Mouse (Mus musculus) erythroblast, embryonic 14.5 days (primary cell): ENCODE results near the gene Gm5483. TPM values are rescaled to one million over a fixed set of nuclear protein-coding genes. Genes with fewer than 3 reads are reported as not detected.
"Not testable (repeated sequence)": the region's sequence is repeated elsewhere in the genome, so short reads cannot be mapped to it uniquely, and the experiment has no call there.

Experiments
- H3K27me3 ChIP-seq: 2 replicates; pipeline ENCODE4 v1.6.1; 2012; ENCODE audit warnings: inconsistent platforms; ENCODE audit not compliant: control insufficient read depth
- H3K36me3 ChIP-seq: 2 replicates; pipeline ENCODE4 v1.6.1; 2012; ENCODE audit warnings: mild to moderate bottlenecking, inconsistent platforms; ENCODE audit not compliant: control insufficient read depth
- H3K4me1 ChIP-seq: 2 replicates; pipeline ENCODE4 v1.6.1; 2012; ENCODE audit warnings: inconsistent platforms; ENCODE audit not compliant: control insufficient read depth
- H3K4me3 ChIP-seq: replicated peaks from 2 replicates; pipeline ENCODE3; 2012; ENCODE audit warnings: moderate library complexity, mild to moderate bottlenecking, inconsistent platforms
- H3K9me3 ChIP-seq: 2 replicates; pipeline ENCODE4 v1.6.1; 2012; ENCODE audit warnings: low read length, inconsistent platforms, mixed read lengths; ENCODE audit not compliant: control insufficient read depth
- GATA1 ChIP-seq: IDR thresholded peaks from 2 replicates; pipeline ENCODE4 v1.6.1; 2012; ENCODE audit warnings: low read length, inconsistent platforms, mixed read lengths
- TAL1 ChIP-seq: IDR thresholded peaks from 3 replicates; pipeline ENCODE4 v1.6.1; 2012; ENCODE audit warnings: low read length, inconsistent platforms, mixed read lengths
- polyA plus RNA-seq: library from polyadenylated mRNA; stranded (reverse); fragments of >175 nt; gene quantifications from 2 replicates; pipeline ENCODE4 v1.2.3, GENCODE M21; 2012

Gene Gm5483
- polyA plus RNA-seq = 0.16 TPM in 1 of 2 replicates, not detected in the other

DNA sequence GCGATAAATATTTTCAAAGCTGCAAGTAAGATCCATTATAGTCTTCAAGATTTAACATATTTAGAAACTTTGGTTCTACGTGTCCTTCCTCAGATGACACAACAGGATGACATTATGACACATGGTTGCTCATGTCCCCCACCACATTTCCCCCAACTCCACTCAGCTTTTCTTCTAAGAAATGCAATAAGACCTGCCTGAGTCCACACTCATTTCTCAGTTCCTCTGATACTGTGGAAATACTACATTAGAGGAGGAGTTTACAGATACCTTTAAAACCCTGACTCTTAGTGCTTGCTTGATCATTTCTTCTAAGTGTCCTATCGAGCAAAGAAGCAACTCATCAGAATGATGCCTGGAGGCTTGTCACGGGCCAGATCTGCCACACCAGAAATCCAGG lies at the start of gene Gm5483:
Gm5483 (plus strand) TSS at position 301 of the 400 bp plus-strand sequence.
- H3K9me3 ChIP-seq, H3K27me3 ChIP-seq, H3K4me3 ChIP-seq, H3K36me3 ChIP-seq, H3K4me1 ChIP-seq: not testable (repeated sequence)

DNA sequence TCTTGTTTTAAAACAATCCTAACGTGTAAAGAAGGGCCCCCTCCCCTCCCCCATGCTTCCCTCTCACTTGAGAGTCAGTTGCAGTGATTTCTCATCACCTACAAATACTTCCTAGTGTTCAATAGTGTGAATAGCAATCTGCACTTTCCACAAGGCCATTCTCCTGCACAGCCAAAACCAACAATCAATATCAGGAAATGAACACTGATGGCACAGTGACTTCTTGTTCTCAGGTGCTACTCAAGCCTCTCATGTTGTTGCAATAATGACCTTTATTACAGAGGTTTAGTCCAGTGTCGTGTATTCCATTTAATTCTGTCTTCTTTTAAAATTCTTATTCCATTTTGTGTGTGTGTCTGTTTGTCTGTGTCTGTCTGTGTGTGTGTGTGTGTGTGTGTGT lies 45.8 kb upstream of the Gm5483 start:
- no peaks in the 10 kb centered on the region for H3K27me3 ChIP-seq
- H3K36me3 ChIP-seq = no peaks in the 10 kb centered on the region
- H3K9me3 ChIP-seq = no peaks in the 10 kb centered on the region
- no peak for TF ChIP-seq TAL1
- TF ChIP-seq GATA1 = no peak
- H3K4me3 ChIP-seq = no peak overlapping the region
- no peaks in the 10 kb centered on the region for H3K4me1 ChIP-seq

DNA sequence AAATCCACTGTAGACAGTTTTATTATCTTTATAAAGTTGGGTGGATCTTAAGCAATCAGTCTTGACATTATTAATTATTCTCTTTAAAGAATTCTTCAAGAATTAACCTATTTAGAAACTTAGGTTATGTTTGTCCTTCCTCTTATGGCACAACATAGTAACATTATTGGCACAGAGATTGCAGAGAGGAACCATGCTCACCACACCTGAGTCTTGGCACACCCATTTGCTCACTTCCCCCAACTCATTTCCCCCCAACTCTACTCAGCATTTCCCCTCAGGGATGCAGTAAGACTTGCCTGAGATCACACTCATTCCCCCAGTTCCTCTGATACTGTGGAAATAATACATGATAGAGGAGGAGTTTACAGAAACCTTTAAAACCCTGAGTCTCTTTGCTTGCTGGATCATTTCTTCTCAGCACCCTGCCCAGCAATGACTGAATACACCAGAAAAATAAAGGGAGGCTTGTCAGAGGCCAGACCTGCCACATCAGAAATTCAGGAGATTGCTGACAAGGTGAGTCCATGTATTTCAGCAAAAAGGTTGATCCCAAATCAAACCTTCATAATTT lies 27.5 kb upstream of the Gm5483 start, which contains the start of gene Stfa2l1:
Stfa2l1 (plus strand) TSS at position 410 of the 574 bp plus-strand sequence.
- TF ChIP-seq GATA1 (no peak), TAL1 (no peak)
- Histone ChIP-seq H3K4me1 (no peaks in the 10 kb centered on the region), H3K36me3 (no peaks in the 10 kb centered on the region), H3K4me3 (no peak within 1 kb of the TSS), H3K27me3 (no peaks in the 10 kb centered on the region), H3K9me3 (no peaks in the 10 kb centered on the region)

DNA sequence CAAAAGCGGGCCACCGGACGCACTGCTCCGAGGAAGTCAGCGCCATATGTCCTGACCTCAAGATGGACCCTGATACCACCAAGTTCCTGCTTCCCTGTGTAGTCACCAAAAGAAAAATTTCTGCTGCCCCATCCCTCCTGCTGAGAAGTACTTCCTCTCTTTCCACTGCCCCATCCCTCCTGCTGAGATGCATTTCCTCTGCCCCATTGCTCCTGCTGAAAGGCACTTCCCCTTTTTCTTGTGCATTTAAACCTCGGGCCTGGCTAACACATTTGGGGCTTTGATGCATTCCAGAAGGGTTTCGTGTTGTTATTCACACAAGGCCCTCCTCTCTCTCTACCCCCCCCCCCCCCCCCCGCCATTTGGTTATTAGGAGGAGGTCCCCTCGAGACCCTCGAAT lies 16.2 kb upstream of the Gm5483 start:
- H3K27me3 ChIP-seq, H3K9me3 ChIP-seq, H3K36me3 ChIP-seq, H3K4me3 ChIP-seq, H3K4me1 ChIP-seq: not testable (repeated sequence)

DNA sequence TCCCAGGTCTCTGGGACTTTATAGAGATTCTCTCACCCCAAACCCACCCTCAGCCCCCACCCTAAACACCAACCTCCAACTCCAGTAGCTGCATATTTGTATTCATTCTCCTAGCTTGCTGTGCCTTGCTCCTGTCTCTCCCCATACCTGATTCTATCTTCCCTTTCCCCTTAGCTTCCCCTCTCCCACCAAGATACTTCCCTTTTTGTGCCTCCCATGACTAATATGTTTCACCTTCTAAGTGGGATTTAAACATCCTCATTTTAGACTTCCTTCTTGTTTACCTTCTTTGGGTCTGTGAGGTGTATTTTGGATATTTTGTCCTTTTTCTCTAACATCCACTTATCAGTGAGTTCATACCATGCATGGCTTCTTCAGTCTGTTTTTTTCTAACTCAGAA lies 7.9 kb upstream of the Gm5483 start:
- TF ChIP-seq TAL1 (no peak), GATA1 (no peak)
- Histone ChIP-seq H3K27me3 (no peaks in the 10 kb centered on the region), H3K4me1 (no peaks in the 10 kb centered on the region), H3K9me3 (no peaks in the 10 kb centered on the region), H3K36me3 (no peaks in the 10 kb centered on the region), H3K4me3 (no peak overlapping the region)

DNA sequence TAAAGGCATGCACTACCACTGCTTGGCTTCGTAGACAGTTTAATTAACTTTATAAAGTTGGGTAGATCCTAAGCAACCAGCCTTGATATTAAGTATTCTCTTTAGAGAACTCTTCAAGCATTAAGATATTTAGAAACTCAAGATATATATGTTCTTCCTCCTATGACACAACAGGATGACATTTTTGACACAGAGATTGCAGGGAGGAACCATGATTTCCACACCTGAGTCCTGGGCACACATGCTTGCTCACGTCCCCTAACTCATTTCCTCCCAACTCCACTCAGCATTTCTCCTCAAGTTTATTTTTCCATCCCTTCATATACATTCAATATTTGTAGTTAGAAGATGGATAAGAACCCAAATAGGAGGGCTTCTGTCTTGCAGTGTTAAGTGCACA lies 4.1 kb upstream of the Gm5483 start:
- TF ChIP-seq GATA1 (no peak), TAL1 (no peak)
- Histone ChIP-seq H3K9me3 (no peaks in the 10 kb centered on the region), H3K36me3 (no peaks in the 10 kb centered on the region), H3K4me1 (no peaks in the 10 kb centered on the region), H3K27me3 (no peaks in the 10 kb centered on the region), H3K4me3 (no peak overlapping the region)

DNA sequence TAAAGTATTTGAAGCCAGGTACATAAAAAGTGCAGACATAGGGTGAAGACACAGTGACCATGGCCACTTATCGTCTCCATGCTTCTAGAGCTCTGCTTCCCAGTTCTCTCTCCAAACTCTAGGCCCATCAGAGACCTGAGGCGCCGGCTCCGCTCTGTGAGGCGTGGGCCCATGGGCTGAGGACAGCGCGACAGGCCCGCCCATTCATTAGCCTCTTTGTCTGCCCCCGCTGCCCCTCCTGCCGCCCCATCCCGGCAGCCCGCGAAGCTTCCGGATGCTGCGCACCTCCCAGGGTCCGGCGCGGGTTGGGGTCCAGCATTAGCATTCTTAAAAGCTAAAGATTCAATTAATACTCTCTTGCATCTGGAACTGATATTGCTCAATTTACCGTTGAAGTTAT lies 15.2 kb downstream of the Gm5483 start:
- TF ChIP-seq TAL1 (no peak), GATA1 (no peak)
- H3K9me3 ChIP-seq = no peaks in the 10 kb centered on the region
- H3K4me3 ChIP-seq = no peak overlapping the region
- H3K27me3 ChIP-seq = no peaks in the 10 kb centered on the region
- H3K36me3 ChIP-seq = no peaks in the 10 kb centered on the region
- H3K4me1 ChIP-seq = no peaks in the 10 kb centered on the region

DNA sequence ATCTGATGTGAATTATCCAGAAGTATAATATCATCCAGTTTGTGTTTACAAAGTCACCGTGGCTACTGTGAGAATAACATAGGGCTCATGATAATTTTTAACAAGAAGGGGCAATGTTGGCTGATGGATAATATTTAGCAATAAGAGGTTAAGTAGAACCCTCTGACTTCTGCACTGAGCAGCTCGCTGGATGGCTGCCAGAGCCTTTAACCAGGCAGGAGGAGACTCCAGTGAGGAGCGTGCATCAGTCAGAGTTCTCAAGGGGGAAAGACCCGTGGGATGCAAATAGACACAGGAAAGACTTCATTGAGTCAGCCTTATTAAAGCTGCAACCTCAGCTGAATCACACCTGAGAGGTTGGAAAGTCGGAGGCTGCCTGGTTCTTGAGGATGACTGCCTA lies 19.8 kb downstream of the Gm5483 start:
- no peaks in the 10 kb centered on the region for H3K4me1 ChIP-seq
- no peak overlapping the region for H3K4me3 ChIP-seq
- no peaks in the 10 kb centered on the region for H3K27me3 ChIP-seq
- no peaks in the 10 kb centered on the region for H3K9me3 ChIP-seq
- no peaks in the 10 kb centered on the region for H3K36me3 ChIP-seq
- TF ChIP-seq GATA1 = no peak
- no peak for TF ChIP-seq TAL1

DNA sequence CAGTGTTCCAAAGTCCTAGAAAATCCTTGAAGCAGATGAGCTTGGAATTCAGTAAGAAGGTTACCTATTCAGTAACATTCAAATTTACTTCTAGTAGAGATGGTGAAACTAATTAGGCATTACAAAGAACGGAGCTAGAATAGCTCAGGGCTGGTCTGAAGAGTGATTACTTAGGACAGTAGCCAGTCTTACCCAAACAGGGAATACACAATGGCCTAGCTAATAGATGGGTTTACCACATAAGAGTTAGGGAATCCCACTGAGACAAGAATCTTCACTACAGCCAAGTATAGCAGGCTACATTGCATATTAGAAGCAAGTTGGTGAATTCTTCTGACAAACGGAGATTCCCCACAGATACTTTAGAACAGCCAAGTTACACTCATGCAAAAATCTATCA lies 21.7 kb downstream of the Gm5483 start:
- not testable (repeated sequence) for H3K27me3 ChIP-seq, H3K4me3 ChIP-seq, H3K36me3 ChIP-seq, H3K4me1 ChIP-seq, H3K9me3 ChIP-seq

DNA sequence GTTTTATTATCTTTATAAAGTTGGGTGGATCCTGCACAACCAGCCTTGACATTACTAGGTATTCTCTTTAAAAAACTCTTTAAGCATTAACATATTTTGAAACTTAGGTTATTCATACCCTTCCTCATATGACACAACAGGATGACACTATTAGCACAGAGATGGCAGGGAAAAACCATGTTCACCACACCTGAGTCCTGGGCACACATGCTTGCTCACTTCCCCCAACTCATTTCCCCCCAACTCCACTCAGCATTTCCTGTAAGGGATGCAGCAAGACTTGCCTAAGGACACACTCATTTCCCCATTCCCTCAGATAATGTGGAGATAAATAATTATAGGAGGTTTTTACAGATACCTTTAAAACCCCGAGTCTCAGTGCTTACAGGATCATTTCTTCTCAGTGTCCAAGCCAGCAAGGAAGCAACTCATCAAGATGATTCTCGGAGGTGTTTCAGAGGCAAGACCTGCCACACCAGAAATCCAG lies 26.0 kb downstream of the Gm5483 start, which contains the start of gene Gm5416:
Gm5416 (plus strand) TSS at position 437 of the 487 bp plus-strand sequence.
- no peaks in the 10 kb centered on the region for H3K36me3 ChIP-seq
- H3K4me3 ChIP-seq = no peak within 1 kb of the TSS
- TF ChIP-seq TAL1 = no peak
- no peak for TF ChIP-seq GATA1
- no peaks in the 10 kb centered on the region for H3K9me3 ChIP-seq
- H3K4me1 ChIP-seq = no peaks in the 10 kb centered on the region
- H3K27me3 ChIP-seq = no peaks in the 10 kb centered on the region

DNA sequence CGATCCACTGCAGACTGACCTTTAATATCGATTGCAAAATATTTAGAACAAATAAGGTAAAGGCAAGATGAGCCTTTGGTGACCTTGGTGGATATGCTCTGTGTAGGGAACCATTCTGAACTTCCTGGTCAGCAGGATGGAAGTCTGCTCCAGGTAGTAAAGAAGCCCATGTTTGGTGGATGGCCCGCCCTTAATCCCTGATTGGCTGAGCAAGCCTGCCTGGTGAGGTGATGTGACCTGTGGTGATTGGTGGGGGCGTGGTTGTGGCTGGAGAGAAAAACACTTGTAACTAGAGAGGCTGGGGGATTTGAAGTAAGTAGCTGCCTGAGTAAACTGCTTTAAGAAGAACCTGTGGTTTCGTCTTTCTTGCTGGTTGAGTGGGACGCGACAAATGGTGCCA lies 37.2 kb downstream of the Gm5483 start, which contains the start of gene 2010005H15Rik:
2010005H15Rik (plus strand) TSS at position 301 of the 400 bp plus-strand sequence.
- not testable (repeated sequence) for H3K4me1 ChIP-seq, H3K36me3 ChIP-seq, H3K27me3 ChIP-seq, H3K4me3 ChIP-seq, H3K9me3 ChIP-seq

Other genes starting within 250 kb of the Gm5483 start
- gene Parp9, start 245.7 kb upstream of the Gm5483 start, polyA plus RNA-seq = 0.03 and 0.05 TPM in 2 replicates
- gene Dtx3l, start 245.1 kb upstream of the Gm5483 start, polyA plus RNA-seq = 0.03 and 0.04 TPM in 2 replicates
- 2.7 and 5.2 TPM in 2 replicates for gene Kpna1, start 205.5 kb upstream of the Gm5483 start, polyA plus RNA-seq
- 0.02 and 0.03 TPM in 2 replicates for gene Wdr5b, start 143.0 kb upstream of the Gm5483 start, polyA plus RNA-seq
- 5.7 and 7.9 TPM in 2 replicates for gene Fam162a, start 112.6 kb upstream of the Gm5483 start, polyA plus RNA-seq
- 0.13 and 0.17 TPM in 2 replicates for gene Ccdc58, start 112.5 kb upstream of the Gm5483 start, polyA plus RNA-seq
- gene Csta1, start 53.0 kb upstream of the Gm5483 start, polyA plus RNA-seq = not detected in 2 replicates
- not detected in 2 replicates for gene Stfa2l1, start 27.4 kb upstream of the Gm5483 start, polyA plus RNA-seq
- not detected in 2 replicates for gene Gm5416, start 26.2 kb downstream of the Gm5483 start, polyA plus RNA-seq
- gene 2010005H15Rik, start 37.3 kb downstream of the Gm5483 start, polyA plus RNA-seq = not detected in 2 replicates
- not detected in 2 replicates for gene Stfa1, start 92.7 kb downstream of the Gm5483 start, polyA plus RNA-seq
- not detected in 2 replicates for gene BC117090, start 150.1 kb downstream of the Gm5483 start, polyA plus RNA-seq
- gene BC100530, start 183.5 kb downstream of the Gm5483 start, polyA plus RNA-seq = 0.17 TPM in 1 of 2 replicates, not detected in the other
- gene Stfa2, start 224.2 kb downstream of the Gm5483 start, polyA plus RNA-seq = not detected in 2 replicates